Mouse (Mus musculus): ENCODE measurements around the gene Tet2. TPM values are rescaled to one million over a fixed set of nuclear protein-coding genes. Genes with fewer than 3 reads are reported as not detected.

Tet2 gene
- polyA plus RNA-seq, 1 experiment from 2014 or later: 15.8 TPM

GRCm38 (mm10) chr3:133428003-133428402 lies 116.9 kb downstream of the Tet2 start:
- Histone ChIP-seq H3K9me3 (no peaks in the 10 kb centered on the region), H3K27ac (no peak overlapping the region), H3K27me3 (no peaks in the 10 kb centered on the region), H3K9ac (no peak overlapping the region), H3K4me3 (no peak overlapping the region), H3K4me2 (no peak overlapping the region), H3K36me3 (no peaks in the 10 kb centered on the region), H3K4me1 (no peaks in the 10 kb centered on the region)
- ATAC-seq (ENCODE audit: insufficient number of reproducible peaks, low FRiP score, low TSS enrichment, low read depth): no peak
- 65% methylated on average over 4 of the region's 4 CpGs for WGBS

- ATAC-seq (ENCODE audit: insufficient number of reproducible peaks, low FRiP score, low TSS enrichment, low read depth): no peak
- H3K9me3 ChIP-seq: no peaks in the 10 kb centered on the region
- no peak overlapping the region for H3K27ac ChIP-seq
- H3K4me3 ChIP-seq: no peak overlapping the region
- H3K4me1 ChIP-seq: no peaks in the 10 kb centered on the region
- no peak overlapping the region for H3K9ac ChIP-seq
- no peaks in the 10 kb centered on the region for H3K27me3 ChIP-seq
- no peak overlapping the region for H3K4me2 ChIP-seq
- no peaks in the 10 kb centered on the region for H3K36me3 ChIP-seq
Measured at GRCm38 (mm10) chr3:133423073-133423472, 121.9 kb downstream of the Tet2 start.

GRCm38 (mm10) chr3:133414747-133415146 lies 130.2 kb downstream of the Tet2 start:
- Histone ChIP-seq H3K36me3 (no peaks in the 10 kb centered on the region), H3K27me3 (no peaks in the 10 kb centered on the region), H3K27ac (no peak overlapping the region), H3K4me2 (no peak overlapping the region), H3K9me3 (no peaks in the 10 kb centered on the region), H3K4me3 (no peak overlapping the region), H3K9ac (no peak overlapping the region), H3K4me1 (no peaks in the 10 kb centered on the region)
- 80% methylated on average over 4 of the region's 4 CpGs for WGBS
- ATAC-seq (ENCODE audit: insufficient number of reproducible peaks, low FRiP score, low TSS enrichment, low read depth): no peak

Small RNA genes lying within 50 kb of the gene (microRNA-seq; reads per million reads assigned to microRNA genes)
- not detected for gene Gm25042

Other genes with a start within 250 kb of the Tet2 start
- gene Ppa2, start 235.0 kb downstream of the Tet2 start, polyA plus RNA-seq (2015; fragmentation: Nextera tagmentation; extraction: Ambion mirVana): 74.1 and 79.5 TPM in 2 replicates

Data from limb, embryonic 15.5 days (tissue).